Comparison of ENCODE assay signal across 12 mouse cellular contexts in the genomic region with DNA sequence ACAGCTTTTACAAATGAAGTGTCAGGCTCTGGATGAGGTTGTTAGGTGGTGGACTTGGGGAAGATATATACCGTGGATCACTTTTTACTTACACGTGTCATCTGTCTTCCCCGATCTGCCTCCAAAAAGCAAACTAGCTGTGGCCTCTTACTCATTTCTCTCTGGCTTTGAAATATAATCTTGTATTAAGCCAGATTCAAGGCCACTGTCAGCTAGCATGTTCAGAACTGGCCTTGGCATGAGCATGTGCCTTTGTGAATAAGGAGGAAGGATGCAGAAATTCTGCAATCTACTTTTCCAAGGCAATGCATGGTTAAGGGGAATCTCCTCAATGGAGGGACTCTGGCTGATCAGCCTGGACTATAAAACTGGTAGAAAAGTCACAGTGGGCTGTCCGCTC.
DNase-seq lines count a peak whose midpoint lies in the region.
"Had no signal": no experiment of that assay in that cellular context is flagged by ENCODE, and none has a peak within 500 bp of the region (broad histone marks: within the 10 kb centered on the region; RNA-seq: fewer than 3 reads in every experiment).

No protein-coding gene starts in this region.

- peak; percentile 64 to 85 for DNase-seq in adrenal gland, adult (ENCODE audit: inconsistent age in 2 of 2, low spot score in 1 of 2)
- no peak for DNase-seq in adrenal gland, postnatal 4 days (ENCODE audit: low spot score in 2 of 2)
- peak; percentile 13 for DNase-seq in ovary, adult 18-20 months (ENCODE audit: low spot score)
- DNase-seq in ovary, postnatal 36 days (ENCODE audit: low spot score), result no peak
- peak; percentile 28 for DNase-seq in adrenal gland, postnatal 14 days
- peak; percentile 47 to 52 for DNase-seq in adrenal gland, postnatal 36 days
- DNase-seq in embryo, embryonic 10 days (ENCODE audit: low spot score), result no peak
- DNase-seq in thymus, postnatal 4 days, result no peak
- DNase-seq: cerebellum, adult 11-12 months; cerebellum, adult 2 months; cerebellum, postnatal 25 days; embryo, embryonic 11 days had no signal

Comparison
In these comparisons a context has a peak if more than half of its experiments do, and no peak if none do; other contexts are left out.
1. DNase-seq: peak in adrenal gland, adult (2 of 2), ovary, adult 18-20 months (single experiment), adrenal gland, postnatal 14 days (single experiment) and adrenal gland, postnatal 36 days (2 of 2); none in adrenal gland, postnatal 4 days (0 of 2), ovary, postnatal 36 days (single experiment), embryo, embryonic 10 days (single experiment) and thymus, postnatal 4 days (single experiment).